Mouse (Mus musculus) G1E (cell line): ENCODE measurements around the gene Popdc3. TPM values are rescaled to one million over a fixed set of nuclear protein-coding genes. Genes with fewer than 3 reads are reported as not detected.
"Not testable (repeated sequence)": the region's sequence is repeated elsewhere in the genome, so short reads cannot be mapped to it uniquely, and the experiment has no call there.

Experiments used
- ATAC-seq: 2 replicates; pipeline ENCODE4 v1.8.0; 2016; ENCODE audit warnings: mild to moderate bottlenecking; ENCODE audit not compliant: insufficient number of reproducible peaks, poor library complexity, low FRiP score, severe bottlenecking; ENCODE audit errors: extremely low read depth
- DNase-seq: peaks from one replicate; pipeline ENCODE4 v3.0.0; 2012; ENCODE audit warnings: low spot score
- H3K27me3 ChIP-seq: 2 replicates; pipeline ENCODE4 v1.6.1; 2012; ENCODE audit warnings: mild to moderate bottlenecking, low read length, inconsistent platforms; ENCODE audit not compliant: insufficient read depth
- H3K36me3 ChIP-seq: replicated peaks from 2 replicates; pipeline ENCODE3; 2012; ENCODE audit warnings: mild to moderate bottlenecking, inconsistent platforms
- H3K4me1 ChIP-seq: 2 replicates; pipeline ENCODE4 v1.6.1; 2012; ENCODE audit warnings: low read depth, low read length, inconsistent platforms, mixed read lengths; ENCODE audit not compliant: insufficient read depth
- H3K4me3 ChIP-seq: 2 replicates; pipeline ENCODE4 v1.5.1; 2012; ENCODE audit warnings: low read depth, mild to moderate bottlenecking, inconsistent platforms, low read length, moderate library complexity, mixed read lengths
- H3K9me3 ChIP-seq: replicated peaks from 2 replicates; pipeline ENCODE4 v1.6.1; 2012; ENCODE audit warnings: inconsistent platforms
- CTCF ChIP-seq: IDR thresholded peaks from 2 replicates; pipeline ENCODE4 v1.5.1; 2012; ENCODE audit warnings: low read depth, low read length, inconsistent platforms, mixed read lengths
- GATA1 ChIP-seq: IDR thresholded peaks from 2 replicates; pipeline ENCODE4 v1.6.1; 2012; ENCODE audit warnings: borderline replicate concordance, low read length, inconsistent platforms, mixed read lengths
- GATA2 ChIP-seq: IDR thresholded peaks from 2 replicates; pipeline ENCODE4 v1.6.1; 2012; ENCODE audit warnings: low read depth, low read length, inconsistent platforms, borderline replicate concordance
- POLR2AphosphoS5 ChIP-seq: IDR thresholded peaks from 2 replicates; pipeline ENCODE4 v1.6.1; 2012; ENCODE audit warnings: low read depth, low read length, inconsistent platforms; ENCODE audit not compliant: insufficient replicate concordance
- TAL1 ChIP-seq: conservative IDR thresholded peaks from 2 replicates; pipeline ENCODE4 v1.6.1; 2012; ENCODE audit warnings: low read depth, low read length, inconsistent platforms, mixed read lengths
- polyA plus RNA-seq: library from polyadenylated mRNA; stranded (reverse); fragments of >175 nt; gene quantifications from 2 replicates; pipeline ENCODE4 v1.2.3, GENCODE M21; 2012
- total RNA-seq, 2 experiments: library from RNA; stranded (forward) in 1 of 2; stranded (reverse) in 1 of 2; fragments of 200-1000 nt in 1 of 2; fragments of >200 nt in 1 of 2; fragmentation: Nextera tagmentation in 1 of 2; gene quantifications; 2 replicates each; pipeline ENCODE4 v1.2.3; 2014 to 2017

Gene Popdc3
- total RNA-seq (2014; fragmentation: Nextera tagmentation) (not detected in 2 replicates), total RNA-seq (2017) (0.12 TPM in 1 of 2 replicates, not detected in the other), polyA plus RNA-seq (not detected in 2 replicates)

GRCm38 (mm10) chr10:45177798-45178197, at the start of gene Popdc3:
TSS of gene Popdc3 (plus strand) at chr10:45178098.
- not testable (repeated sequence) for H3K9me3 ChIP-seq, H3K4me1 ChIP-seq, H3K4me3 ChIP-seq, ATAC-seq, DNase-seq, H3K36me3 ChIP-seq, H3K27me3 ChIP-seq

GRCm38 (mm10) chr10:45129105-45129504, 48.8 kb upstream of the Popdc3 start:
- H3K9me3 ChIP-seq: no peaks in the 10 kb centered on the region
- no peak overlapping the region; the same call in 1 of the 2 replicates for H3K4me3 ChIP-seq
- DNase-seq (no peak), ATAC-seq (no peak)
- peaks cover 89% of the 10 kb centered on the region for H3K36me3 ChIP-seq
- no peak for TF ChIP-seq POLR2AphosphoS5
- no peak for TF ChIP-seq TAL1
- H3K27me3 ChIP-seq: no peaks in the 10 kb centered on the region
- peaks cover 30% of the 10 kb centered on the region for H3K4me1 ChIP-seq

- ATAC-seq: peak; percentile 87
Measured at GRCm38 (mm10) chr10:45130004-45130403, 47.9 kb upstream of the Popdc3 start.

GRCm38 (mm10) chr10:45132371-45132770, 45.5 kb upstream of the Popdc3 start:
- no peak for ATAC-seq
- H3K4me1 ChIP-seq: peaks cover 30% of the 10 kb centered on the region
- H3K36me3 ChIP-seq: peaks cover 88% of the 10 kb centered on the region
- no peaks in the 10 kb centered on the region for H3K9me3 ChIP-seq
- H3K4me3 ChIP-seq: no peak overlapping the region
- no peaks in the 10 kb centered on the region for H3K27me3 ChIP-seq
- no peak for DNase-seq
- TF ChIP-seq GATA1 (no peak), TAL1 (no peak), POLR2AphosphoS5 (no peak)

More at GRCm38 (mm10) chr10:45130004-45130403, 47.9 kb upstream of the Popdc3 start:
- H3K27me3 ChIP-seq: no peaks in the 10 kb centered on the region
- TF ChIP-seq TAL1 (peak; percentile 44), CTCF (no peak)
- H3K9me3 ChIP-seq: no peaks in the 10 kb centered on the region
- peak; percentile 22 for DNase-seq
- H3K4me3 ChIP-seq: no peak overlapping the region
- peaks cover 30% of the 10 kb centered on the region for H3K4me1 ChIP-seq
- H3K36me3 ChIP-seq: peaks cover 89% of the 10 kb centered on the region

GRCm38 (mm10) chr10:45136806-45137205, 41.1 kb upstream of the Popdc3 start:
- ATAC-seq: no peak

GRCm38 (mm10) chr10:45139910-45140309, 38.0 kb upstream of the Popdc3 start:
- H3K4me3 ChIP-seq: no peak overlapping the region
- no peaks in the 10 kb centered on the region for H3K27me3 ChIP-seq
- DNase-seq (no peak), ATAC-seq (no peak)
- H3K4me1 ChIP-seq: no peaks in the 10 kb centered on the region
- no peaks in the 10 kb centered on the region for H3K9me3 ChIP-seq
- H3K36me3 ChIP-seq: peaks cover 81% of the 10 kb centered on the region
- no peak for TF ChIP-seq POLR2AphosphoS5

More at GRCm38 (mm10) chr10:45136806-45137205, 41.1 kb upstream of the Popdc3 start:
- Histone ChIP-seq H3K36me3 (peaks cover 85% of the 10 kb centered on the region), H3K4me1 (peaks cover under 1% of the 10 kb centered on the region; the same call in 1 of the 2 replicates), H3K27me3 (no peaks in the 10 kb centered on the region), H3K9me3 (no peaks in the 10 kb centered on the region), H3K4me3 (no peak overlapping the region)
- no peak for DNase-seq
- TF ChIP-seq GATA2 (no peak), GATA1 (no peak), POLR2AphosphoS5 (no peak), TAL1 (no peak), CTCF (no peak)

GRCm38 (mm10) chr10:45140474-45141212, 37.3 kb upstream of the Popdc3 start:
- DNase-seq: no peak
- no peak for ATAC-seq
- H3K4me3 ChIP-seq: no peak overlapping the region
- H3K36me3 ChIP-seq: peaks cover 81% of the 10 kb centered on the region
- H3K27me3 ChIP-seq: no peaks in the 10 kb centered on the region
- H3K9me3 ChIP-seq: no peaks in the 10 kb centered on the region
- H3K4me1 ChIP-seq: no peaks in the 10 kb centered on the region
- TF ChIP-seq GATA2 (no peak), GATA1 (no peak), CTCF (no peak), POLR2AphosphoS5 (no peak), TAL1 (no peak)
